18 mouse cellular contexts compared by ENCODE assay signal in the genomic region with DNA sequence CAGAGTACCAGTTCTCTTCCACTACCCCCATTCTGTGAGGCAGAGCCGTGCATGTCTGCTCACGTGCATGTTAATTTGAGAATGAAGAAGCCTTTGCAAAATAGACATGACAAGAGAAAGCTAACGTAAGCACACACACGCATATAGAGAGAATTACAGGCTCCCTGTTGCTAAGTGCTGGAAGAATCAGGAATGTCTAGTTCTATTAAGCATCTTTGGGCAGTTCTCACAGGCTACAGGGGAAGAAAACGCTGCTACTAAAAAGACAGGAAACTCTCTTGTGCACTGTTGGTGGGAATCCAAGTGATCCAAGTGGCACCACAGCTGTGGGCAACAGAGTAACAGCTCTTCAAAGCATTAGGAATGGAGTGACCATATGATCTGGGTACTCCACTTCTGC. TPM values are rescaled to one million over a fixed set of nuclear protein-coding genes. Genes with fewer than 3 reads are reported as not detected.
DNase-seq lines count a peak whose midpoint lies in the region; ATAC-seq and TF ChIP-seq lines count a peak whose summit lies in the region.
"Had no signal": no experiment of that assay in that cellular context is flagged by ENCODE, and none has a peak within 500 bp of the region (broad histone marks: within the 10 kb centered on the region; RNA-seq: fewer than 3 reads in every experiment).

No protein-coding gene starts in this region.

- TF ChIP-seq POLR2A in heart, adult 2 months (IDR thresholded peaks at IDR 0.05; ENCODE audit: insufficient read depth, low read depth, low read length), result no peak

- no peaks in the 10 kb centered on the region for H3K79me2 ChIP-seq in heart, adult 2 months (replicated peaks; ENCODE audit: control insufficient read depth, insufficient read depth, low read length)

- peaks cover 29% of the 10 kb centered on the region for H3K4me1 ChIP-seq in neural tube, embryonic 13.5 days (replicated peaks)
- peaks cover 24% of the 10 kb centered on the region for H3K4me1 ChIP-seq in hindbrain, embryonic 12.5 days
- peaks cover 32% of the 10 kb centered on the region for H3K4me1 ChIP-seq in midbrain, embryonic 10.5 days
- H3K4me1 ChIP-seq in midbrain, postnatal 0 days (ENCODE audit: insufficient read depth, low read length), result peaks cover 18% of the 10 kb centered on the region; the same call in 1 of the 2 replicates
- peaks cover 9% of the 10 kb centered on the region for H3K4me1 ChIP-seq in heart, adult 2 months (ENCODE audit: control insufficient read depth, insufficient read depth, low read length)

- H3K36me3 ChIP-seq in neural tube, embryonic 13.5 days, result no peaks in the 10 kb centered on the region
- no peaks in the 10 kb centered on the region for H3K36me3 ChIP-seq in hindbrain, embryonic 12.5 days
- no peaks in the 10 kb centered on the region for H3K36me3 ChIP-seq in midbrain, embryonic 10.5 days
- H3K36me3 ChIP-seq in midbrain, postnatal 0 days (ENCODE audit: insufficient read depth, low read length), result no peaks in the 10 kb centered on the region
- no peaks in the 10 kb centered on the region; the same call in 1 of the 2 replicates for H3K36me3 ChIP-seq in heart, adult 2 months (ENCODE audit: control insufficient read depth, insufficient read depth, low read length)
- H3K36me3 ChIP-seq: embryonic facial prominence, embryonic 13.5 days had no signal

- intact Hi-C loops in heart, adult 2 months (cut with DNase I), result no loop called here

- H3K4me2 ChIP-seq in neural tube, embryonic 13.5 days, result no peak overlapping the region
- H3K4me2 ChIP-seq in hindbrain, embryonic 12.5 days (replicated peaks), result no peak overlapping the region
- H3K4me2 ChIP-seq in midbrain, postnatal 0 days (ENCODE audit: low read depth, low read length, poor library complexity, severe bottlenecking), result no peak overlapping the region
- H3K4me2 ChIP-seq: embryonic facial prominence, embryonic 13.5 days; heart, embryonic 11.5 days had no signal

- ATAC-seq in neural tube, embryonic 13.5 days (ENCODE audit: low read depth), result no peak
- ATAC-seq in hindbrain, embryonic 12.5 days (ENCODE audit: low FRiP score), result peak; percentile 32
- peak; percentile 41; the same call in 1 of the 2 replicates for ATAC-seq in midbrain, postnatal 0 days (ENCODE audit: low FRiP score)
- no peak for ATAC-seq in megakaryocyte progenitor cell, adult 5-6 weeks (replicated peaks; ENCODE audit: poor library complexity)

- TF ChIP-seq EP300 in heart, adult 2 months (IDR thresholded peaks at IDR 0.05; ENCODE audit: insufficient read depth, low read depth, low read length), result no peak

- H3K9me3 ChIP-seq in neural tube, embryonic 13.5 days, result no peaks in the 10 kb centered on the region
- no peaks in the 10 kb centered on the region for H3K9me3 ChIP-seq in hindbrain, embryonic 12.5 days (replicated peaks)
- no peaks in the 10 kb centered on the region for H3K9me3 ChIP-seq in midbrain, embryonic 10.5 days (replicated peaks)
- H3K9me3 ChIP-seq in midbrain, postnatal 0 days (ENCODE audit: low read length), result no peaks in the 10 kb centered on the region
- H3K9me3 ChIP-seq: embryonic facial prominence, embryonic 13.5 days had no signal

- no peak for TF ChIP-seq CTCF in midbrain, postnatal 0 days (IDR thresholded peaks at IDR 0.05)
- no peak for TF ChIP-seq CTCF in heart, adult 2 months (IDR thresholded peaks at IDR 0.05)

- WGBS in neural tube, embryonic 13.5 days, result 32% methylated on average over 5 of the region's 5 CpGs
- WGBS in hindbrain, embryonic 12.5 days, result 30% methylated on average over 5 of the region's 5 CpGs
- 49% methylated on average over 5 of the region's 5 CpGs for WGBS in midbrain, embryonic 10.5 days
- WGBS in midbrain, postnatal 0 days, result 17% methylated on average over 5 of the region's 5 CpGs
- WGBS in heart, adult 2 months, result 83% methylated on average over 5 of the region's 5 CpGs

- no peaks in the 10 kb centered on the region for H3K27me3 ChIP-seq in neural tube, embryonic 13.5 days
- no peaks in the 10 kb centered on the region for H3K27me3 ChIP-seq in hindbrain, embryonic 12.5 days
- H3K27me3 ChIP-seq in midbrain, embryonic 10.5 days (ENCODE audit: low read depth, poor library complexity, severe bottlenecking), result no peaks in the 10 kb centered on the region
- no peaks in the 10 kb centered on the region for H3K27me3 ChIP-seq in midbrain, postnatal 0 days (ENCODE audit: insufficient read depth, low read length)
- H3K27me3 ChIP-seq in heart, adult 2 months (ENCODE audit: control insufficient read depth, insufficient read depth, low read length), result no peaks in the 10 kb centered on the region
- H3K27me3 ChIP-seq: embryonic facial prominence, embryonic 13.5 days had no signal

- H3K9ac ChIP-seq in neural tube, embryonic 13.5 days, result no peak overlapping the region
- no peak overlapping the region for H3K9ac ChIP-seq in hindbrain, embryonic 12.5 days
- no peak overlapping the region for H3K9ac ChIP-seq in midbrain, postnatal 0 days (replicated peaks; ENCODE audit: low read length, poor library complexity, severe bottlenecking)
- H3K9ac ChIP-seq in heart, adult 2 months (ENCODE audit: low read depth, low read length), result no peak overlapping the region
- H3K9ac ChIP-seq: embryonic facial prominence, embryonic 13.5 days; liver, embryonic 14.5 days had no signal

- DNase-seq in neural tube, embryonic 10.5 days (ENCODE audit: extremely low spot score, low spot score), result no peak
- DNase-seq in midbrain, embryonic 10.5 days (ENCODE audit: low spot score), result no peak
- peak; percentile 57 for DNase-seq in midbrain, postnatal 0 days (ENCODE audit: low spot score)
- DNase-seq in heart, adult 2 months, result no peak
- no peak for DNase-seq in embryo, embryonic 10 days (ENCODE audit: low spot score)
- DNase-seq: cerebellum, postnatal 10 days; heart, postnatal 10 days; kidney, adult 18-20 months; kidney, postnatal 10 days; layer of hippocampus, postnatal 36 days; right cerebral cortex, adult 18-20 months; thymus, postnatal 25 days had no signal

- H3K4me3 ChIP-seq in neural tube, embryonic 13.5 days, result no peak overlapping the region
- H3K4me3 ChIP-seq in hindbrain, embryonic 12.5 days, result no peak overlapping the region
- H3K4me3 ChIP-seq in midbrain, embryonic 10.5 days, result no peak overlapping the region
- no peak overlapping the region for H3K4me3 ChIP-seq in midbrain, postnatal 0 days (ENCODE audit: low read depth, low read length)
- H3K4me3 ChIP-seq in heart, adult 2 months, result no peak overlapping the region
- H3K4me3 ChIP-seq: embryonic facial prominence, embryonic 13.5 days had no signal

- H3K27ac ChIP-seq in neural tube, embryonic 13.5 days (replicated peaks), result peak overlapping the region; percentile 24
- H3K27ac ChIP-seq in hindbrain, embryonic 12.5 days, result no peak overlapping the region
- H3K27ac ChIP-seq in midbrain, embryonic 10.5 days (replicated peaks), result peak overlapping the region; percentile 17; the same call in 1 of the 2 replicates
- H3K27ac ChIP-seq in midbrain, postnatal 0 days (ENCODE audit: low read depth, low read length), result peak overlapping the region; percentile 26; the same call in 1 of the 2 replicates
- no peak overlapping the region for H3K27ac ChIP-seq in heart, adult 2 months
- H3K27ac ChIP-seq: embryonic facial prominence, embryonic 13.5 days; liver, embryonic 14.5 days had no signal

RNA-seq across cellular contexts. Expression of a gene that starts 43.1 kb away (rescaled TPM):
- 20.7 and 21.7 TPM in 2 replicates for polyA plus RNA-seq in neural tube, embryonic 13.5 days (2015; fragmentation: Nextera tagmentation; extraction: Ambion mirVana)
- polyA plus RNA-seq in hindbrain, embryonic 12.5 days (2016; fragmentation: Nextera tagmentation; extraction: Ambion mirVana), result 16.3 and 22.3 TPM in 2 replicates
- polyA plus RNA-seq in midbrain, embryonic 10.5 days (2016; fragmentation: Nextera tagmentation; extraction: Ambion mirVana), result 3.5 and 6.6 TPM in 2 replicates
- 48.8 and 57.4 TPM in 2 replicates for total RNA-seq in midbrain, postnatal 0 days (2014; rRNA removed)
- 17.7 and 19.6 TPM in 2 replicates for polyA plus RNA-seq in midbrain, postnatal 0 days (2015; fragmentation: Nextera tagmentation; extraction: Ambion mirVana)
- total RNA-seq in megakaryocyte progenitor cell, adult 5-6 weeks (2015), result 37.6 and 50.4 TPM in 2 replicates
- 24.0 and 28.9 TPM in 2 replicates for total RNA-seq in megakaryocyte progenitor cell, adult 5-6 weeks (2017)
- total RNA-seq in heart, adult 2 months (2021), result 1 to 10 TPM; 7.4 to 8.2 TPM
- 4.7 and 5.5 TPM in 2 replicates for polyA plus RNA-seq in heart, adult 2 months (2012; rRNA removed)

Comparison
In these comparisons a context has a peak if more than half of its experiments do, and no peak if none do; other contexts are left out.
1. ATAC-seq: peak in hindbrain, embryonic 12.5 days (single experiment) and midbrain, postnatal 0 days (single experiment); none in neural tube, embryonic 13.5 days (single experiment) and megakaryocyte progenitor cell, adult 5-6 weeks (single experiment).
2. H3K27ac ChIP-seq: peak in neural tube, embryonic 13.5 days (single experiment), midbrain, embryonic 10.5 days (single experiment) and midbrain, postnatal 0 days (single experiment); none in hindbrain, embryonic 12.5 days (single experiment) and heart, adult 2 months (single experiment).